Mouse (Mus musculus) thymus, adult 2 months (tissue): ENCODE results near the gene Mlec. TPM values are rescaled to one million over a fixed set of nuclear protein-coding genes. Genes with fewer than 3 reads are reported as not detected.
A peak's percentile ranks its signal among the peaks of the same experiment; 100 is the strongest.
"Not testable (repeated sequence)": the region's sequence is repeated elsewhere in the genome, so short reads cannot be mapped to it uniquely, and the experiment has no call there.

Source experiments
- DNase-seq: peaks from one replicate; pipeline ENCODE4 v3.0.0; 2021
- H3K27ac ChIP-seq: fragments of 200-500 bp; 2 replicates; pipeline ENCODE4 v1.5.1; 2012; ENCODE audit warnings: low read length, control low read depth; ENCODE audit not compliant: control insufficient read depth, insufficient read depth
- H3K27me3 ChIP-seq: fragments of 200-500 bp; 2 replicates; pipeline ENCODE4 v1.6.1; 2012; ENCODE audit warnings: mild to moderate bottlenecking, low read length, moderate library complexity, mixed read lengths; ENCODE audit not compliant: control insufficient read depth, insufficient read depth
- H3K36me3 ChIP-seq: fragments of 200-500 bp; 2 replicates; pipeline ENCODE4 v1.6.1; 2012; ENCODE audit warnings: mild to moderate bottlenecking, low read length, moderate library complexity; ENCODE audit not compliant: control insufficient read depth, insufficient read depth
- H3K4me1 ChIP-seq: fragments of 200-500 bp; replicated peaks from 2 replicates; pipeline ENCODE4 v1.6.1; 2012; ENCODE audit warnings: low read length; ENCODE audit not compliant: control insufficient read depth, insufficient read depth
- H3K4me3 ChIP-seq: fragments of 200-500 bp; 2 replicates; pipeline ENCODE4 v1.5.1; 2012; ENCODE audit warnings: mild to moderate bottlenecking, low read length, control low read depth, moderate library complexity; ENCODE audit not compliant: control insufficient read depth, insufficient read depth
- CTCF ChIP-seq: fragments of 200-500 bp; IDR thresholded peaks from 2 replicates; pipeline ENCODE4 v1.5.1; 2012; ENCODE audit warnings: mild to moderate bottlenecking, control low read depth, low read length, moderate library complexity, borderline replicate concordance; ENCODE audit not compliant: control insufficient read depth, poor library complexity, insufficient read depth; ENCODE audit errors: extremely low read depth
- POLR2A ChIP-seq: fragments of 200-500 bp; IDR thresholded peaks from 2 replicates; pipeline ENCODE4 v1.6.1; 2012; ENCODE audit warnings: mild to moderate bottlenecking, low read length, control low read depth, moderate library complexity; ENCODE audit not compliant: control insufficient read depth, poor library complexity, insufficient read depth; ENCODE audit errors: extremely low read depth
- WGBS: fragments of 180-500 bp; shearing (Covaris S2); methylation state at CpG from one replicate; pipeline ENCODE4 v1.1.7; 2018; 5-methylcytosine and 5-hydroxymethylcytosine counted together
- polyA plus RNA-seq: library from polyadenylated mRNA; depleted of rRNA; stranded (reverse); fragments of >200 nt; gene quantifications from 2 replicates; pipeline ENCODE4 v1.2.3, GENCODE M21; 2012

The Mlec gene
- polyA plus RNA-seq, 1 experiment = 95.0 TPM

DNA sequence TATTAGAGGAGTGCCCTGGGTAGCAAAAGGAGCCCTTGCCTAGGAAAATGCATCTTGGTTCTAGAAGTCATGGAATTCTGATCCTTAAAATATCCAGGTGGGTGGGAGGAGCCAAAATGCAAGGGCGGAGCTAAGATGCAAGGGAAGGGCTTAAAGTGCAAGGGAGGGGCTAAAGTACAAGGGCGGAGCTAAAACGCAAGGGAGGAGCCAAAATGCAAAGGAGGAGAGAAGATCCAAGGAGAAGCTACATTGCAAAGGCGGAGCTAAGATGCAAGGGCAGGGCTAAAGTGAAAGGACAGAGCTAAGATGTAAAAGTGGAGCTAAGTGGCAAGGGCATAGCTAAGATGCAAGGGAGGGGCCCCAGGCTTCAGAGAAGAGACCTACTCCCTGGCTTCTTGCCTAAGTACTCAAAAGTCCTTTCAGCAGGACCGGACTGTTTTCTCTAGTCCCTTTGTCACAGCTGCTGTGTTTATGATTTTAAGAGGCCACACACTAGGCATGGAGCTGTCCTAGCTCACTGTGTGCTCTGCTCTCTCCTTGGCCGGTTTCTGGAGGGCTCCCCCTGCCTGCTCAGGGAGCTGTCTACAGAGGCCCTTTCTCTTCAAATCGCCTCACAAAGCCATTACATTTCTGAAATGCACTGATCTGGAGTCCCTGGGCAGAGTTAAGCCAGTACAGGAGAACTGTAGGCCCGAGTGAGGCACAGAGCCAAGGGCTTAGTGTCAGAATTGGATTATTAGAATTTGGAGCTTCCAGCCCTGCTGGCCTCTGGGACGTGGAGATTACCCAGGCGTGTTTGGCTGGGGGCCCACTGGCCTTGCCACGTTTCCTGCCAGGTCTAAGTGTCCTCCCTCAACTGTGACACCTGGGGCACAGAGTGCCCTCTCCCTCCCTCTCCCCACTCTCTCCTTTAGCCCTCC is 8.2 kb upstream of the Mlec start:
- WGBS = 74% methylated on average over 11 of the region's 11 CpGs
- TF ChIP-seq POLR2A (no peak), CTCF (no peak)
- peaks cover 25% of the 10 kb centered on the region for H3K4me1 ChIP-seq
- no peaks in the 10 kb centered on the region for H3K36me3 ChIP-seq
- no peak overlapping the region for H3K4me3 ChIP-seq
- H3K27ac ChIP-seq = peak overlapping the region; percentile 94
- no peaks in the 10 kb centered on the region for H3K27me3 ChIP-seq
- DNase-seq = no peak

DNA sequence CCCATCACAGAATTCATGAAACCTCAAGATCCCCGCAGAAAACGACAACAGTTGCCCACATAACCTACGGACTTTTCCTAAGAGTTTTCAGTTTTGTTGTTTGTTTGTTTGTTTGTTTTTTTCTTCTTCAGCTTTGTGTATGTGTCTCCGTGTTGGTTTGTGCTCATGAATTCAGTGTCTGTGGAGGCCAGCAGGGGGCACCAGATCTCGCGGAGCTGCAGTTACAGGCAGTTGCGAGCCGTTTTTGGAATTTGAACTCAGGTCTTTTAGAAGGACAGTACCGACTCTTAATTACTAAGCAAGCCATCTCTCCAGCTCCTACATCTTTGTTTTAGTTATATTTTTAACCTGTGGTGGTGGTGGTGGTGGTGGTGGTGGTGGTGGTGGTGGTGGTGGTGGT is 7.4 kb upstream of the Mlec start:
- H3K36me3 ChIP-seq = no peaks in the 10 kb centered on the region
- H3K4me1 ChIP-seq = peaks cover 32% of the 10 kb centered on the region
- DNase-seq = no peak
- WGBS = 89% methylated on average over 9 of the region's 9 CpGs
- no peaks in the 10 kb centered on the region for H3K27me3 ChIP-seq
- TF ChIP-seq CTCF (0 out of 2 replicates have a peak, but pooled peaks have one; percentile 40), POLR2A (no peak)
- no peak overlapping the region for H3K4me3 ChIP-seq
- no peak overlapping the region for H3K27ac ChIP-seq

DNA sequence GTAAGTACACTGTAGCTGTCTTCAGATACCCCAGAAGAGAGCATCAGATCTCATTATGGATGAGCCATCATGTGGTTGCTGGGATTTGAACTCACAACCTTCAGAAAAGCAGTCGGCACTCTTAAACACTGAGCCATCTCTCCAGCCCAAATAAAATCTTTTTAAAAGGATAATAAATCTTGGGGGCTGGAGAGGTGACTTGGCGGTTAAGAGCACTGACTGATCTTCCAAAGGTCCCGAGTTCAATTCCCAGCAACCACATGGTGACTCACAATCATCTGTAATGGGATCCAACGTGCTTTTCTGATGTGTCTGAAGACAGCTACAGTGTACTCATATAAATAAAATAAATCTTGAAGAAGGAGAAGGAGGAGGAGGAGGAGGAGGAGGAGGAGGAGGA is 6.5 kb upstream of the Mlec start:
- H3K36me3 ChIP-seq, H3K4me3 ChIP-seq, H3K27me3 ChIP-seq, H3K27ac ChIP-seq, DNase-seq: not testable (repeated sequence)
- 91% methylated on average over 4 of the region's 4 CpGs for WGBS
- H3K4me1 ChIP-seq = peaks cover 35% of the 10 kb centered on the region

DNA sequence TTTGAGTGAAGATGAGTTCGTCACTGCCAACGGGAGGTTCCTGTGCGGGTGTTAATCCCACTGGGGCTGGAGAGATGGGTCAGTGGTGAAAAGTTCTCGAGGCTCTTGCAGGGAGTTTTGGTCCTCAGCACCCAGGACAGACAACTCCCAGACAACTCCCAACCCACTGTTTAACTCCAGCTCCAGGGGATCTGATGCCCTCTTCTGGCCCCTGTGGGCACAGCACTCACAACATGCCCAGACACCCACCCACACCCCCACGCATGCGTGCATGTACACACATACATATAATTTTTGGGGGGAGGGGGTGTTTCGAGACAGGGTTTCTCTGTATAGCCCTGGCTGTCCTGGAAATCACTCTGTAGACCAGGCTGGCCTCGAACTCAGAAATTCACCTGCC is 5.6 kb upstream of the Mlec start:
- no peaks in the 10 kb centered on the region for H3K36me3 ChIP-seq
- no peak overlapping the region for H3K27ac ChIP-seq
- H3K4me1 ChIP-seq = peaks cover 43% of the 10 kb centered on the region
- peak; percentile 80 for DNase-seq
- H3K4me3 ChIP-seq = no peak overlapping the region
- 78% methylated on average over 8 of the region's 8 CpGs for WGBS
- TF ChIP-seq POLR2A = no peak
- TF ChIP-seq CTCF = peak; percentile 52; the same call in 1 of the 2 replicates
- no peaks in the 10 kb centered on the region for H3K27me3 ChIP-seq

DNA sequence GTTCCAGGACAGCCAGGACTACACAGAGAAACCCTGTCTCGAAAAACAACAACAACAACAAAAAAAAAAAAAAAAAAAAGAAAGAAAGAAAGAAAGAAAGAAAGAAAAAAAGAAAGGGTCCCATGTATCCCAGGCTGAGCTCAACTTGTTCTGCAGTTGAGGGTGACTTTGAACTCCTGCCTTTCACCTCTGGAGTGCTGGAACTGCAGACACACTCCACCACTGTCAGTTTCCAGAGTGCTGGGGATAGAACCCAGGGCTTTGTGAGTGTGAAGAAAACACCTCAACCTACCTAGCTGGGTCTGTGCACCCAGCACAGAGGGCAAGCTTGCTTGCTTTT is 3.9 kb upstream of the Mlec start:
- H3K4me3 ChIP-seq, DNase-seq, H3K36me3 ChIP-seq, H3K27ac ChIP-seq, H3K27me3 ChIP-seq: not testable (repeated sequence)
- H3K4me1 ChIP-seq = peaks cover 33% of the 10 kb centered on the region
- WGBS = 89% methylated on average over 1 of the region's 1 CpGs

DNA sequence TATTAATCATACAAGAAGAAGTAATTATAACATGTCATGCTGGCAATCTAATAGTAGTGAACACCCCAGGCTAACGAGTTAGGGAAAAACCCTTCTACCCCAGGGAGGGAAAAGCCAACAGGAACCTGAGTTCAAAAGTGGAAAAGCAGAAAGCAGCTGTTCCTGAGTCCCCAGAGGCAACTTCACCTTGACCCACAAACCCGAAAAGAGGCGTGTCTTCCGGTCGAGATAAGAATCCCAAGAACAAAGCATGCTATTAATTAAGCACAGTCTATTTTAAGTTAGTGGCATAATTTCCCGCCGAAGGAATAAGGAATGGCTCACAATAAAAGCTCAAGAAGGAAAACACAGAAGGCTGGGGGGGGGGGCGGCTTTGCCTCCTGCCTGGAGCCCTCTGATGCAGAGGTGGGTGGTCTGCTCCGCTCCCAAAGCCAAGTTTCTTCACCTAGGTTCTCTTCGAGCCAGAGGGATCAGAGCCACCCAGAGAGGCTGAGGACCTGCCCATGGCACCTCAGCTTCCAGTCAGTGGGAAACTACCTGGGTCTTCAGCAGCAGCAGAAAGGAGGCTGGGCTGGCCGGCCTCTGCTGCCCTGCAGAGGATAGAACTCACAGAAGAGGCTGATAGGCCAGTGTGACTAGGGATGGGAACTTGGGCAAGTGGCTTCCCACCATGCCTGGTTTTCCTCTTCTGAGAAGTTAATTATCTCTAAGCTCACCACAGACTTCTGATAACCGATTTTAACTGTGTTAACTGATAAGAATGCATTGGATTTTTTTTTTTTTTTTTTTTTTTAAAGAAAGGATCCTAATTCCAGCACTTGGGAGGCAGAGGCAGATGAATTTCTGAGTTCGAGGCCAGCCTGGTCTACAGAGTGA is 3.3 kb upstream of the Mlec start:
- Histone ChIP-seq H3K36me3 (no peaks in the 10 kb centered on the region), H3K27ac (no peak overlapping the region), H3K27me3 (no peaks in the 10 kb centered on the region), H3K4me3 (no peak overlapping the region), H3K4me1 (peaks cover 30% of the 10 kb centered on the region)
- no peak for DNase-seq
- TF ChIP-seq CTCF (no peak), POLR2A (no peak)
- 14% methylated on average over 13 of the region's 13 CpGs for WGBS

DNA sequence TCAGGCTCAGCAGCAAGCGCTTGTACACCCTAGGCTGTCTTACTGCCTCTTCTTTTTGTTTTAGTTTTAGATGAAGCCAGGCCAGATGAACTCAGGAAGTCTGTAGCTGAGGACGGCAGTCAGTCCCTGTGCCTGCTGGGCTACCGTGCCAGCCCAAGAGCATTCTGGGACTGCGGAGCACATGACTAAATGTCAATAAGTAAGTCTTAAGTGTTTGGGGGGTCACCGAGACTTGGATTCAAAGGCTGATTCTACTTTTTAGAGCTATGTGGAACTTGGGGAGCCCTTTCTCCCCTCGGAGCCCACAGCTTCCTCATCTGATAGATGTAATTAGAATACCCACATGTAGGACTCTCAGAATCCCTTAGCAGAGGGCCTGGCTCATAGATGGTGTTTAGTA is 2.7 kb upstream of the Mlec start:
- H3K36me3 ChIP-seq = no peaks in the 10 kb centered on the region
- peak overlapping the region; percentile 43; the same call in 1 of the 2 replicates for H3K27ac ChIP-seq
- TF ChIP-seq CTCF (no peak), POLR2A (no peak)
- H3K4me1 ChIP-seq = peaks cover 29% of the 10 kb centered on the region
- no peak for DNase-seq
- H3K4me3 ChIP-seq = no peak overlapping the region
- WGBS = 15% methylated on average over 6 of the region's 6 CpGs
- H3K27me3 ChIP-seq = no peaks in the 10 kb centered on the region
